Mouse (Mus musculus) cerebellum, adult 18-20 months (tissue): ENCODE measurements around the gene Ambra1.

Experiments
- DNase-seq, 2 experiments: peaks; one replicate each; pipeline ENCODE4 v3.0.0; 2021

Gene Ambra1

GRCm38 (mm10) chr2:91921790-91922570 is 192.0 kb downstream of the Ambra1 start:
- DNase-seq = peak; percentile 48 to 64

- DNase-seq = peak in 1 of 2 experiments; percentile 14
Measured at GRCm38 (mm10) chr2:91922586-91923414, 192.9 kb downstream of the Ambra1 start.

- peak; percentile 75 to 80 for DNase-seq
Measured at GRCm38 (mm10) chr2:91923415-91924337, 193.7 kb downstream of the Ambra1 start.

- DNase-seq = no peak
Measured at GRCm38 (mm10) chr2:91924726-91925125, 194.8 kb downstream of the Ambra1 start.

GRCm38 (mm10) chr2:91925442-91925841 is 195.5 kb downstream of the Ambra1 start:
- DNase-seq = no peak

GRCm38 (mm10) chr2:91926949-91927348 is 197.0 kb downstream of the Ambra1 start, which contains the start of gene Chrm4:
Gene Chrm4 (plus strand): TSS chr2:91927249.
- no peak for DNase-seq

- peak; percentile 87 to 88 for DNase-seq
Measured at GRCm38 (mm10) chr2:91927826-91928533, 198.0 kb downstream of the Ambra1 start.

- peak; percentile 50 to 58 for DNase-seq
Measured at GRCm38 (mm10) chr2:91928534-91929350, 198.8 kb downstream of the Ambra1 start.

- no peak for DNase-seq
Measured at GRCm38 (mm10) chr2:91929455-91929854, 199.5 kb downstream of the Ambra1 start.

GRCm38 (mm10) chr2:91929936-91930335 is 200.0 kb downstream of the Ambra1 start:
- DNase-seq = peak; percentile 77 to 79

- DNase-seq = peak in 1 of 2 experiments; percentile 32
Measured at GRCm38 (mm10) chr2:91930761-91931291, 200.9 kb downstream of the Ambra1 start.

- DNase-seq = peak; percentile 34 to 42
Measured at GRCm38 (mm10) chr2:91931328-91932159, 201.6 kb downstream of the Ambra1 start.

GRCm38 (mm10) chr2:91932160-91932711 is 202.3 kb downstream of the Ambra1 start, which contains the start of gene Mdk:
Gene Mdk (minus strand): TSS chr2:91932297.
- peak in 1 of 2 experiments; percentile 29 for DNase-seq

GRCm38 (mm10) chr2:91932737-91933350 is 202.9 kb downstream of the Ambra1 start:
- peak; percentile 67 to 75 for DNase-seq

GRCm38 (mm10) chr2:91933471-91933870 is 203.5 kb downstream of the Ambra1 start:
- DNase-seq = peak; percentile 80 to 87

GRCm38 (mm10) chr2:91934016-91934415 is 204.1 kb downstream of the Ambra1 start:
- DNase-seq = no peak

GRCm38 (mm10) chr2:91934826-91935525 is 205.0 kb downstream of the Ambra1 start:
- DNase-seq = peak; percentile 58 to 69

- DNase-seq = no peak
Measured at GRCm38 (mm10) chr2:91936154-91936553, 206.2 kb downstream of the Ambra1 start.
